Mouse (Mus musculus) testis, adult 2 months (tissue): ENCODE data around the gene Bbs9.

Experiments used
- CTCF ChIP-seq: fragments of 200-500 bp; IDR thresholded peaks from 2 replicates; pipeline ENCODE4 v1.5.1; 2012; ENCODE audit warnings: low read depth, mild to moderate bottlenecking, inconsistent platforms, low read length, moderate library complexity; ENCODE audit not compliant: control insufficient read depth, insufficient read depth, insufficient replicate concordance
- POLR2A ChIP-seq: fragments of 200-500 bp; IDR thresholded peaks from 2 replicates; pipeline ENCODE4 v1.6.1; 2012; ENCODE audit warnings: low read depth, mild to moderate bottlenecking, inconsistent platforms, low read length, moderate library complexity; ENCODE audit not compliant: control insufficient read depth

- TF ChIP-seq CTCF (no peak), POLR2A (no peak)
These were observed 205.0 kb downstream of the Bbs9 start for GRCm38 (mm10) chr9:22680484-22680883.
